Comparison of ENCODE assay signal across 19 mouse cellular contexts in the genomic region with DNA sequence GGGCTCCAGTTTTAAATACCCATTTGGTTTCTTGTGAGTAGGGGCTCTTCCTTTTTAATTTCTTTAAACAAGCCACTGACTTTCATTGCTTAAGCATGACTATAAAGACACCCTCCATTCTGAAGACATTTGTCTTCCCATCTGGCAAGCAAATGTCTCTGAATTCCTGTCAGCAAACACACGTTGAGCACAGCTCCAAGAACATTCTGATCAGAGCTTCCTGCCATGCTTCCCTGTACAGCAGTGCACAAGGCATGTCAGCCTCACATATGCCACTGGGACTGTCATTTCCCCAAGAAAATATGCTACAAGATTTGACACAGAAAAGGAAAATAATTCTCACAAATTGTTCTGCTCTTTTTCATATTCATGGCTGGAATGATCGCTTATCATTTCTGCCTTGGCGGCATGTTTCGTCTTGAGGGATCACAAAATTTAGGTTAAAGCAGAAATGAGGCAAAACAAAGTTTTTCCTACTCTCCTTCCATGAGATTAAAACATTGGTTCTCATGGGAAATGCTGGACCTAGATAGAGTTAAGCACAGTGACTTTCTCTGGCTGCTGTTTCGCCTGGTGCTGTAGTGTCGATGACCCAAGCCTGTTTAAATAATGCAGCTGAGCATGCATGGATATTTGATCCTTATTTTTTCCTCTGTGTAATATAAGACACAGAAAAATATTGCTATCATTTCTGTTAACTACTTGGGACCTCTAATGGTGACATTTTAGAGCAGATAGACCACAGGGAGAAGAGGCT.
DNase-seq lines count a peak whose midpoint lies in the region; ATAC-seq lines count a peak whose summit lies in the region.
"Had no signal": no experiment of that assay in that cellular context is flagged by ENCODE, and none has a peak within 500 bp of the region (broad histone marks: within the 10 kb centered on the region; RNA-seq: fewer than 3 reads in every experiment).

No protein-coding gene starts in this region.

- 71% methylated on average over 6 of the region's 6 CpGs for WGBS in forebrain, embryonic 15.5 days
- 92% methylated on average over 6 of the region's 6 CpGs for WGBS in forebrain, embryonic 11.5 days

- ATAC-seq in forebrain, embryonic 15.5 days (replicated peaks): peak; percentile 96
- no peak for ATAC-seq in forebrain, embryonic 11.5 days (replicated peaks; ENCODE audit: low FRiP score)
- ATAC-seq: intestine, embryonic 16.5 days; lung, postnatal 0 days; midbrain, embryonic 15.5 days had no signal

- 0 out of 2 replicates have a peak overlapping the region, but pooled peaks have one; percentile 11 for H3K27ac ChIP-seq in forebrain, embryonic 15.5 days (replicated peaks)
- H3K27ac ChIP-seq in forebrain, embryonic 11.5 days (ENCODE audit: low read depth, low read length): no peak overlapping the region
- H3K27ac ChIP-seq: hindbrain, embryonic 14.5 days; liver, embryonic 13.5 days; midbrain, embryonic 15.5 days; stomach, postnatal 0 days had no signal

- H3K4me3 ChIP-seq in forebrain, embryonic 15.5 days: no peak overlapping the region
- no peak overlapping the region for H3K4me3 ChIP-seq in forebrain, embryonic 11.5 days (ENCODE audit: low read depth, low read length)
- H3K4me3 ChIP-seq: liver, embryonic 13.5 days; midbrain, embryonic 15.5 days had no signal

- H3K27me3 ChIP-seq in forebrain, embryonic 15.5 days: no peaks in the 10 kb centered on the region
- H3K27me3 ChIP-seq in forebrain, embryonic 11.5 days (ENCODE audit: control insufficient read depth, insufficient read depth, low read length): no peaks in the 10 kb centered on the region
- H3K27me3 ChIP-seq: liver, embryonic 13.5 days; midbrain, embryonic 15.5 days had no signal

- H3K4me2 ChIP-seq in forebrain, embryonic 15.5 days (replicated peaks): no peak overlapping the region
- H3K4me2 ChIP-seq in forebrain, embryonic 11.5 days (ENCODE audit: low read depth, low read length, severe bottlenecking): no peak overlapping the region
- H3K4me2 ChIP-seq: hindbrain, embryonic 14.5 days; liver, embryonic 13.5 days; midbrain, embryonic 15.5 days had no signal

- DNase-seq in forebrain, embryonic 11.5 days (ENCODE audit: low spot score): no peak
- DNase-seq in left cerebral cortex, postnatal 14 days (ENCODE audit: low spot score in 2 of 2): peak; percentile 5 to 9
- no peak for DNase-seq in left cerebral cortex, adult 8-10 months (ENCODE audit: low spot score in 2 of 2)
- DNase-seq in layer of hippocampus, adult 11-12 months (ENCODE audit: low spot score): peak; percentile 44
- DNase-seq in layer of hippocampus, postnatal 25 days (ENCODE audit: extremely low spot score in 1 of 2, low spot score in 1 of 2): peak; percentile 6 to 7
- no peak for DNase-seq in gastrocnemius, adult 8-10 months (ENCODE audit: low spot score in 2 of 2)
- no peak for DNase-seq in retina, embryonic 14.5 days (ENCODE audit: low spot score)
- DNase-seq: adrenal gland, postnatal 10 days; cerebellum, adult 8-10 months; embryo, embryonic 11 days; gastrocnemius, postnatal 14 days; liver, embryonic 13.5 days; thymus, postnatal 25 days had no signal

- intact Hi-C loops in left cerebral cortex, postnatal 14 days (cut with DNase I): no loop called here

- no peaks in the 10 kb centered on the region for H3K9me3 ChIP-seq in forebrain, embryonic 15.5 days
- no peaks in the 10 kb centered on the region for H3K9me3 ChIP-seq in forebrain, embryonic 11.5 days (ENCODE audit: control insufficient read depth, low read length)
- H3K9me3 ChIP-seq: liver, embryonic 13.5 days; midbrain, embryonic 15.5 days had no signal

- H3K9ac ChIP-seq in forebrain, embryonic 15.5 days (replicated peaks): no peak overlapping the region
- H3K9ac ChIP-seq in forebrain, embryonic 11.5 days (ENCODE audit: low read length): no peak overlapping the region
- H3K9ac ChIP-seq: hindbrain, embryonic 14.5 days; liver, embryonic 13.5 days; midbrain, embryonic 15.5 days had no signal

- H3K36me3 ChIP-seq in forebrain, embryonic 15.5 days: no peaks in the 10 kb centered on the region
- H3K36me3 ChIP-seq in forebrain, embryonic 11.5 days (ENCODE audit: control insufficient read depth, insufficient read depth, low read length): no peaks in the 10 kb centered on the region
- H3K36me3 ChIP-seq: liver, embryonic 13.5 days; midbrain, embryonic 15.5 days had no signal

- H3K4me1 ChIP-seq in forebrain, embryonic 15.5 days: no peaks in the 10 kb centered on the region
- H3K4me1 ChIP-seq in forebrain, embryonic 11.5 days (replicated peaks; ENCODE audit: control insufficient read depth, insufficient read depth, low read length): no peaks in the 10 kb centered on the region
- H3K4me1 ChIP-seq: liver, embryonic 13.5 days; midbrain, embryonic 15.5 days had no signal

Comparison
In these comparisons a context has a peak if more than half of its experiments do, and no peak if none do; other contexts are left out.
1. DNase-seq: peak in left cerebral cortex, postnatal 14 days (2 of 2), layer of hippocampus, adult 11-12 months (single experiment) and layer of hippocampus, postnatal 25 days (2 of 2); none in forebrain, embryonic 11.5 days (single experiment), left cerebral cortex, adult 8-10 months (0 of 2), gastrocnemius, adult 8-10 months (0 of 2) and retina, embryonic 14.5 days (single experiment).